Mouse (Mus musculus) layer of hippocampus, postnatal 14 days (tissue): ENCODE measurements around the gene Tubgcp6. TPM values are rescaled to one million over a fixed set of nuclear protein-coding genes. Genes with fewer than 3 reads are reported as not detected.
A peak's percentile ranks its signal among the peaks of the same experiment; 100 is the strongest.

Experiments
- DNase-seq, 2 experiments: peaks; one replicate each; pipeline ENCODE4 v3.0.0; 2021 to 2022; ENCODE audit warnings: low spot score in 2 of 2, mixed read lengths in 1 of 2
- total RNA-seq, 2 experiments: library from RNA; stranded (reverse); gene quantifications; 2 replicates each; pipeline ENCODE4 v1.2.3; 2021

Gene Tubgcp6
- total RNA-seq, 2 experiments from 2014 or later, result 28.1 to 28.9 TPM

DNA sequence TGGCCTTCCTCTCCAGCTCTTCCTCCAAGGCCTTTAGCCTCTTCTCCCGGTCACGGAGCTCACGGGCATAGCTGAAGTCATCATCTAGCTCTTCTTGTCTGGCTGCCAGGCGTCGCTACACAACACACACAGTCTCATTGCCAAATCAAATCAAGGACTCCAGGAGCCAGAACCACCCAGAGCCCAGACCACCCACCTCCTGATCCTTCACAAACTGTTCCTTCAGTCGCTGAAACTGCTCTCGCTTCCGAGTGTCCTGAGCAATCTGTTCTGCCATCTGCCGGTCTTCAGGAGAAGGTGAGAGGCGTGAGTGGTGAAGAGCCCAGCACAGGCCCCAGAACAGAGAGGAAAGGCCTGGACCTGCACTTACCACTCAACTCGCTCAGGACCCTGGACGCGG, 16.8 kb downstream of the Tubgcp6 start:
- no peak for DNase-seq

DNA sequence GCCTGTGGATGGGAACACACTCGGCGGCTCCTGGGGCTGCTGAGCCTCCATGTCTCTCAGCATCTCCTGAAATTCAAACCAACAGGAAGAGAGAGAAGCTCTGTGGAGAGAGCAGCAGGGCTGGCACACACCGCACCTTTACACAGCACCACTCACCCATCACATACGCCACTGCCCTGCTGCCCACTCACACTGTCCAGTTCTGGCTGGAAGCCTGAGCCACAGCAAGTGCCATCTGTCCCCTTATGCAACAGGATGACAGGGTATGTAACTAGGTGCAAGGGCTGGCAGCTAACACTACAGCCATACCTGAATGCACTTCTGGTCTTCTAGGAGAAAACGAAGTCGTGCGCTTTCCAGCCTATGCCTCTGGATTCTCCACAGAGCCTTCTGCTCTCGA, 18.5 kb downstream of the Tubgcp6 start:
- DNase-seq, result no peak

DNA sequence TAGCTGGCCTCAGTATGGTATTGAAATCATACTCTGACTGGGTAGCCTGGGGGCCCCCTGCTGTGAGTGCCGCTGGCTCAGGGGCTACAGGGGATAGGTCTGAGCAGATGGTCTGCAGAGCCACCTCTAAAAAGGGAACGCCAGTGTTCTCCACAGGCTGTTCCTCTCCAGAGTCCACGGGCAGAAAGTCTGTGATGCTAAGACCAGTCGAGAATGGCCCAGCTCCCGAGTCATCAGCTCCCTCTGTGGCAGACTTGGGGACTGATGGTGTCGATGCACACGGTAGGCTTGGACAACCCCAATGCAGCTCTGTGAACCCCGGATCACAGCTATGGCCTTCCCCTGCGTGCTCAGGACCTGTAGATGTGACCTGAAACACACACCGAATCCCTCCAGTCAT, 19.0 kb downstream of the Tubgcp6 start:
- no peak for DNase-seq

DNA sequence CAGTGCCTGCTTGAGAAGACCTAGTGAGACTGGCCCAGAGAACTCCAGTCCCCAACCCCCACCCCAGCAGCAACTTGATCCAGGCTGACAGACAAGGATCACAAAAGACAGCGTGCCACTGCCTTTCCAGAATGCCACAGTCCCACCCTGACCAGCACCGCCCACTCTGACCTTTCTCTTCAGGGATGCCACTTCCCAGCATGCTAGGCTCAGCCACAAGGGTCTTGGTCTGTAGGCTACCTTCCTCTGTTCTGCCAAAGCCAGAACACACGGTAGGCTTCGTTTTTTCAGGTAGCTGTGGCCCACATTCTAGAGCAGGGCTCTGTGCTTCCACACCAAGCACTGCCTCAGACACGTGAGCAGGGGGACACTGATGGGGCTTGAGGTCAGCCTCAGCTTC, 20.3 kb downstream of the Tubgcp6 start:
- no peak for DNase-seq

DNA sequence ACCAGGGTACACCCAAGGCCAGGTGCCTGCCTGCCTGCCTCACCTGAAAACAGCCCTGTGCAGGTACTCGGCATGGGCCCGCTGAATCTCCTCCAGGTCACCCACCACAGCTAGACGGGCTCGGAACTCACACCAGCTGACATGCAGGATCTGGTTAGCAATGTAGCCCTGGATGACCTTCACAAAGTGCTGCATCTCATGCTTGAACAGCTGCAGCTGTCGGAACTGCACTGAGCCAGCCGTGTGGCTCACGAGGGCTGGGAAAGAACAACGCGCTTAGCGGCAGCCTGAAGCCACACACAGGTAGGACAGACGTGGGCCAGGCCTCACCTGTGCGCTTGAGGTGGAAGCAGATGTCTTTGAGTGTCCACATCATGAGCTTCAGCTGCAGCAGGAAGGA, 22.1 kb downstream of the Tubgcp6 start:
- no peak for DNase-seq

DNA sequence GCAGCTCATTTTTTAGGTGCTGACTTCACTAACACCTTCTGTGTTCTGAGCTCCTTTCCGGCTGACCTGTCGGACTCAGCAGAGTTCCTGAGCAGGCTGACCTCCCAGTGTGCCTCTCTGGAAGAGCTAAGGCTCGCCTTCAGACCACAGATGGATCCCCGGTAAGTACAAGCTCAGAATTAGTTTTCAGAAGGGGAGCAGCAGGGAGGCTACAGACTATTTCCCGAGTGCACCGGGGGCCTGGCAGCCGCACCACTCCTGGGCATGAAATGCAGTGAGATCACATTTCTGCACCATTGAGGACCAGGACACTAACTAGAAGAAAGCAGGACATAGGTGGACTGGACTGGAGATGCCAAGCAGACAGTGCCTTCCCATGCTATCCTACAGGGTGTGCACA, 24.3 kb downstream of the Tubgcp6 start:
- DNase-seq, result no peak

DNA sequence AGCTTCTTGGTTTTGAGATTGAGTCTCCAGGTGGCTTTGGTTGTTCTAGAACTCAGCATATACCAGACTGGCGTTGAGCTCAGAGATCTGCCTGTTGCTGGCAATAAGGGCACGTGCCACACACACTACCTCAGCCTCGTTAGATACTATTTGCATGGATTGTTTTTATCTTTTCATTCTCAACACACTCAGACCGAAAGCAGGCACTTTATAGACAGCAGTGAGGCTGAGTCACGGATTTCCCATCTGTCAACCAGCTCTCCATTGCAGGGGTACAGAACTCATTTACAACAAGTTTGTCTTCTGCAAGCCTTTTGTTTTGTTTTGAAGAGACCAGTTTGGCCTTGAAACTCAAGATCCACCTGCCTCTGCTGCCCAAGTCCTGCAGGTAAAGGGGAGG, 25.5 kb downstream of the Tubgcp6 start:
- peak in 1 of 2 experiments; percentile 45 for DNase-seq

DNA sequence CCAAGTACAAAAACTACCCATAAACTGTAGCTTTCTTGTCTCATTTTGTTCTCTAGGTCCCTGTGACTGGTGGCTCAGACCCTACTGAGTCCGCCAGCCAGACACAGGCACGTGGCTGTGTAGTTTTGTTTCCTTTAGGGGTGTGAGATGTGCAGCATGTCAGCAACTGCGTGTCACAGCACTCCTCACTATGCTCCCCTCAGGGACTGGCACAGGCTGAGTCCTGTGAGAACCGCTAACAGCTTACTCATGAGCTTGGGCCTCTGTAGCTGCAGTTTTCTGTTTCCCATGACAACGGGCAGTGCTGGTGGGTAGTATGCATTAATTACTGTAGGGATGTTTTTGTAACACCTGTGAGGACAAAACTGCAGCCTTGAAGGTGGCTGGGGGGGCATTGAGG, 30.7 kb downstream of the Tubgcp6 start:
- no peak for DNase-seq

DNA sequence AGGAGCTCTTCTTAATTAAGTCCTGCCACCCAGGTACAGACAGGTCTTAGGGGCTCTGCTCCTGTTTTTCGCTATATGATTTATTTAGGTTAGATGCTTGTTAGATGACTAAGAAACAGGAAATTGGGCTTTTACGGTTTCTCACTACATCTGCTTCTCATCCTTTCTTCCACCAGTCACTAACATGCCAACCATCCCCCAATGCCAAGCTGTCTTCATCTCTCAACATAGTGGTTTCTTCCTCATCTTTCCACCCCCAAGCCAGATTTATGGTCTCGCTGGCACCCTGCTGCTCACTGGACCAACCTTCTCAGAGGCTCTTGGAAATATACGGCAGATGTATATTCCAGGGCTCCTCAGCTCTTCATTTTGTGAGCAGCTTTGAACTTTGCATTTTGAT, 32.2 kb downstream of the Tubgcp6 start:
- DNase-seq, result no peak

DNA sequence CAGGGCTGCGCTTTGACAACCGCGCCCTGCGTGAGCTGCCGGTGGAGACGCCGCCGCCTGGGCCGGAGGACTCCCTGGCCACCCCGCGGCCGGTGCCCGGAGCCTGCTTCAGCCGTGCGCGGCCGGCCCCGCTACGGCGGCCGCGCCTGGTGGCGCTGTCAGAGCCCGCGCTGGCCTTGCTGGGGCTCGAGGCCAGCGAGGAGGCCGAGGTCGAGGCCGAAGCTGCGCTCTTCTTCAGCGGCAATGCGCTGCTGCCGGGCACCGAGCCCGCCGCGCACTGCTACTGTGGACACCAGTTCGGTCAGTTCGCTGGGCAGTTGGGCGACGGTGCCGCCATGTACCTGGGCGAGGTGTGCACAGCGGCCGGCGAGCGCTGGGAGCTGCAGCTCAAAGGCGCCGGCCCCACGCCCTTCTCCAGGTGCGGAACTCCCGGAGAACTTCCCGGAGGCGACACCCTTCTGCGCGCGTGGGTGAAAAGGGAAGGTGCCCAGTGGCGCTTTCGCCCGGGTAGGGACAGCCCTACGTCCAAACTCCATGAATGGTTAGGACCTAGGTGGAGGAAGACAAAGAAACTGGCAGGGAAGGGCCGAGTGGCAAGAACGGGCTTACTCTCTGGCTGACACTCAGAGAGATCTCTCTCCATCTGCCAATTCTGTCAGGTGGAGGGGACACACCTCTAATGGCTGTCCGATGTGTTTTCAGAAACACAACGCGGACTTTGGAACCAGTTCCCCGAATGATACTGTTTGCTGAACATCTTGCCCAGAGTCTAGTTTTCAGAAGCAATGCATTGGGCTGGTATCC, 33.5 kb downstream of the Tubgcp6 start:
- DNase-seq, result no peak

DNA sequence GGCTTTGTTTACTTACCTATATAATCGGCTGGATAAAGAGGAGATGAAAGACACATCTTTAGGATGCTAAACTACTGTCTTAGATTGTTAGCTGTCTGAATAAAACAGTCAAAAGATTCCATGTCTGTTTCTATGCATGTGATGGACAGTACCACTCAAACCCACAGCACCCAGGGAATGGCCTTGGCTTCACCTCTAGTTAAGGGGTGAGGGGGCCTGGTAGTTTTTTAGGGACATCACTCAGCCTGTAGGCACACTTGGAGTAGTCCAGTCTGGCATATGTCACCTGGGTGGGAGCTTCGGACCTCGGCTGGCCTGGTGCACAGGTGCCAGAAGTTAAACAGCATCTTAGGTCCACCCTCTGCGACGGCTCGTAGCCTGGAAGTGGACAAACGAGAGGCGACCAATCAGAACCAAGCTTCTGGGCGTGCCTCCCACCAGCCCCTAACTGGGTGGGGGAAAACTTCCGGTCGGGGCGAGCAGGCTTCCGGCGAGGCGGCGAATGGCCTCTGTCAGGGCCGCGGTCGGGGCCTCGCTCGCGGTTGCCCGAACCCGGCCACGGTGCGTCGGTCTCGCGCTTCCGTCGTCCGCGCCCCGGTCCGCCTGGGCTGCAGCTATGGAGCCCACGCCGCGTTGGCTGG, 34.2 kb downstream of the Tubgcp6 start, which contains the start of gene Selenoo:
TSS of gene Selenoo (plus strand) at position 478 of the 641 bp plus-strand sequence.
- peak; percentile 87 to 91 for DNase-seq

DNA sequence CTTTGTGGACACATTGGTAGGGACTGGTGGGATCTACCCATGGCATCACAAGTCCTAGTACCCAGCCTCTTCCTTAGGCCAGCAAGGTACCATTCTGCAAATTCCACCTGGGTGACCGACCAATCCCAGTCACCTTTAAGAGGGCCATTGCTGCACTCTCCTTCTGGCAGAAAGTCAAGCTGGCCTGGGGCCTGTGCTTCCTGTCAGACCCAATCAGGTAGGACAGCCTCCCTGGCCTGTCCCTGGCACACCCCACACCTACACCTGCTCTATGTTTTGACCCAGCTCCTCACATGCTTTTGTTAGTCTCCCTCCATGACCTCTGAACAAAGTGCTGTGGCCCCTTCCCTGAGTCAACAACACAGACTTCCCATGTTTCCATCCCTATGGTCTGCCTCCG, 38.1 kb downstream of the Tubgcp6 start:
- no peak for DNase-seq

DNA sequence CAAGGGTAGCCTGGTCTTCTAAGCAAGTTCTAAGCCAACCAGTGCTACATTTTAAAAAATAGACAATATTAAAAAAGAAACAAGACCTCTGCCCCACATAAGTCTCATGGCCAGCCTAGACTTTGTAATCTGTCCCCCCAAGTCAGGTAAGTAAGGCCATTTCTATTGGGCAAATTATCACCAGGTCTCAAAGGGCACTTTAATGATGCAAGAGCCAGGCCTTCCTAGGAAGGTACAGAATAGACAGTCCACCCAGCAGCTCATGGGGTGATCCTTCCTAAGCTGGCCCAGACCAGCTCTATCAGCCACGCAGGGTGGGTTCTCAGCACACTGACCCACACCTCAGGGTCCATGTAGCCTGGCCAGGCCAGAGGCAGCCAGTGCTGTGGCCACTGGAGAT, 39.0 kb downstream of the Tubgcp6 start:
- DNase-seq, result no peak

DNA sequence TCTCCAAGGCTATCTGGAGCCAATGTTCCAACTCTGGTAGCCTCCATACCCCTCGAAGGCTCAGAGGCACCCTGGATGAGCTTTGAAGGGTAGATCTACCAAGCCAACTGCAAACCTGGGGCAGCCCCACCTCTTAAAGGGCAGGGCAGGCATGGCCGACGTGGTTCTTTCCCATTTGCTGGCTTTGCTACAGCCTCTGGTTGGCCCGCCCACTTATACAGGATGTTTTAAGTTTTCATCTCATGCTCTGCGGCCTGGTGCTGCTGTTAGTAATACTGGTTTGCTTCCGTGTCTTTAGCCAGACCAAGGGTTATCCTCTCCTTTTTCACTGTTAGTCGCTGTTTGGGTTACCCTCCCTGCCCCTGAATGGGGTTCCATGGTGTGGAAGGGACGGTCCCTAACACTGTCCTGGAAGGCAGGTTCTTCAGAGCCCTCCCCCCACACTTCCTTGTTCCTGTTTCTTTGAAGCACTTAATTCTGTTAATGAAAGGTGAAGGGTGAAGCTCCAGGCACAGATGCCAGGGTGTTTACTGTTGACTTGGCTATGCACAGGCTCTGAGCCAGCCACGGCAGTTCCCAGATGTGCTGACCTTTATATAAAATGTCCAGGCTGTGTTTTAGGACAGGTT, 44.6 kb downstream of the Tubgcp6 start:
- no peak for DNase-seq

DNA sequence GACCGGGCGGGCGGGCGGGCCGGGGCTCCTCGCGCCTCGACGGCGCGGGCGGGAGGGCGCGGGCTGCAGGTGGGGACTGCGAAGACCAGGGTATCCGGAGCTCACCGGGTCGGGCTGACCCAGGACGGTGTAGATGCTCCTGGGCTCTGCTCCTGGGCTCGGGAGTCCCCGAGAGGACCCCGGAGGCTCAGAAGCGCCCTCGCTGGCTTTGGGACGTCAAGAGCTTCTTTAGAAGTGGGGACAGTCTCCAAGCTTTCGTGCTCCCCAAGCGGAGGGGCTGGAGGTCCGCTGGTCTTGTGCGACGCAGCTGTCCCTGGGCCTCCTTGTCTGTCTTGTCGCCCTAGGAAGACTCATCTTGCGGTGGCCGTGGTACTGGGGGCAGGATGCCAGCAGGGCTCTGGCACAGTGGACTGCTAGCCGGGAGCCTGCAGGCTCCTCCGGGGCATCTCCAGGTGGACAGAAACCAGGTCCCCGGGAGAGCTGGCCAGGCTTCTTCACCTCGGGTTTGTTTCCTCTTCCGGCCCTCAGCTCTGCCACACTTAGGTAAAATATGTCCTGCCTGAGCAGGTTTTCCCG, 46.7 kb downstream of the Tubgcp6 start:
- DNase-seq, result peak; percentile 58 to 59

DNA sequence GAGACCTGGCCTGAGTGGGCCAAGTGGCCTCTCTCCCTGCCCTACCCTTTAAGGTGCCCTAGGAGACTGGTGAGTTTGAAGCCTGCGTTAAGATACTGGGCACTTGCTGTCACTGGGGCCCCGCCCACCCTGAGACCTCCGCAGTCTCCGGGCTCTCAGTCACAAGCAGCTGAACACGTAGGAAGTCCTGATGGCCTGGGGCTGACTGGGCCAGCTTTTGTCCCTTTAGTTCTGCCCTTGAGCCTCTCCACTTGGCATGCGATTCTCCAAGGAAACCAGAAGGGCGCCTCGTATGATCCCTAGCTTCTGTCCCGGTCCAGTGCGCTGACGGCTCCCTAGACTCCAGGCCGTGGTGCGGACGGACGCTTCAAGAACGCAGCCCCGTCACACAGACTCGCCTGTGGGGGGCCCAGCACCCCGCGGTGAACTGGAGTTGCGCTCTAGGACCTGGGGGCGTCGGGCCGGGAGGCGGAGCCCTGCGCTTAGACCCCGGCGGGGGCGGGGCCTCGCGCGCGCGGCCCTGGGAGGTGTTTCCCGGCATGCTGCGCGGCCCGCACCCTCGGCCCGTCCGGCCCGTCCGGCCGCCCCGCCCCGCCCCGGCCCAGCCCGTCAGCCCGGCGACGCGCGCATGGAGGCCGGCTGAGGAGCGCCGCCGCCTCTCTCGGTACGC, 47.3 kb downstream of the Tubgcp6 start:
- DNase-seq, result peak; percentile 82 to 86

DNA sequence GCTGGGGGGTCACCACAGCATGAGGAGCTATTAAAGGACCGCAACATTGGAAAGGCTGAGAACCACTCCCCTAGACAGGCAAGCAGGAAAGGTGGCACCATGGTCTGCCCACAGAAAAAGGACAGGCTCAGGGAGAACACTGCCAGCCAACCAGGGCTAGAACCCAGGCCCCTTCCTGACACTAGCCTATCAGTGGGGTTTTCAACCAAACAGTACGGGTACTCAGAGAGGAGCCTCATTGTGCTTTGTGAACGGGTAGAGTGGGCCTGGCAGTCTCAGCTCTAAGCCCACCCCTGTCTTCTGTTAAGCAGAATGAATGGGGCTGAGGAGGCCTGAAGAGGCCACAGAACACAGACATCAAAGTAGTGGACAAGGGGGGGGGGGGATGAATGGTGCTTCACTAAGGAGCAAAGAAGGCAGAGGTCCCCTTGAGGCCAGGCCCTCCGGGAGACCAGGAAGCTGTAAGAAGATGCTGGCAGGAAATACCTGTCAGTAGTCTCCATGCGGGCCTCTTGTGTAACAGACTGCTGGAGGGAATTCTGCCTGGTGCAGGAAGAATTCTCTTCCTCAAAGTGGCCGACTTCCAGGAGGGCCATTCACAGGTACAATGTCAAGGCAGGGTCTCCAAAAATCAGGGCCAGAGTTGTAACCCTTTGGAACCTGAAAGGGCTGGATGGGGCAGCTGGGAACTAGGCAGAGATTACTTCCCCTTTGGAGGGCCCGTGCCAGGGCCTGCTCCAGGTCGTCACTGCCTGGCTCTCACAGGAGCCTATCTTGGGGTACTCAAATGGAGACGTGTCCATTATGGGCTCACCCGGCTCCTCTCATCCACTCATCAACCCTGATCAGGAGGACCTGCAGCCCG, 48.1 kb downstream of the Tubgcp6 start, which contains the start of gene Trabd:
TSS of gene Trabd (plus strand) at position 512 of the 865 bp plus-strand sequence.
- DNase-seq, result peak in 1 of 2 experiments; percentile 40

DNA sequence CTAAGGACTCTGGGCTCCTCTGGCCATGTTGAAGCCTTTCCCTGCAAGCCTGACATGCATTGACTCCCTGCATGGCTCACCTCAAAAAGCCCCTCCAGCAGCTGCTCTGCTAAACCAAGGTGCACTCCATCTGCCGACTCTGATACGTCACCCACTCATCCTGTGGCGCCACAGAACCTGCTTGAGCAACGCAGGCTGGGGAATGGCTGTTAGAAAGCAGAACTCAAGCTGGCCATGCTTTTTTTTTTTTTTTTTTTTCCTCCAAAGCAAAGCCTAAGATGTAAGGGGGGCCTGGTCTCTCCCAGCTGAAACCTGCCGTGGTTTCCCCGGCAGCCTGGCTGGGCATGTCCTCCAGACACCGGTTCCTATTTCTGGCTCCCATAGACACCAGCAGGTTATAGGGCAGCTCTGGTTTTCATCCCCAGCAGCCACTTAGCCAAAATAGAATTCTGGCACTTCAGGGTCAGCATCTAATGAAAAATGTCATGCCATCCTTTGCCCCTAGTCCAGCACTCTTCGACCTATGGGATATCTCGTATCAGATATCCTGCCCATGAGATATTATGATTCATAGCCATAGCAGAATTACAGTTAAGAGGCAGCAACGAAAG, 48.8 kb downstream of the Tubgcp6 start:
- no peak for DNase-seq

DNA sequence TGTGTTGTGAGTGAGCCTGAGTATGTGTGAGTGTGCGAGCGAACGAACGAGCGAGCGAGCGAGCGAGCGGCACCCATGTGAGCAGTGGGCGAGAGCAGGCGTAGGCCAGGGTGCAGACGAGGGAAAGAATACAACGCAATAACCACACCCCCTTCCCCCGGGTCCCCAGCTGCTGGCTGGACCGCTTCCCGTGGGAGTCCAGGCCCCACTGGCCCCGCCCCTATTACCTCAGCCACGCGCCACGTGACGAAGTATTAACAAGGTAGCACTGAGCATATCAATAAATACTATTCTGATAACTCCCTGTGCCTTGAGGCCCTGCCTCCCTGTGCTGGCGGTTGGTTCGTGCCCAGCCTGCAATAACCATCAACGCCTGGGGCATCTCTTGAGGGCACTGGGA, 52.3 kb downstream of the Tubgcp6 start:
- DNase-seq, result no peak

DNA sequence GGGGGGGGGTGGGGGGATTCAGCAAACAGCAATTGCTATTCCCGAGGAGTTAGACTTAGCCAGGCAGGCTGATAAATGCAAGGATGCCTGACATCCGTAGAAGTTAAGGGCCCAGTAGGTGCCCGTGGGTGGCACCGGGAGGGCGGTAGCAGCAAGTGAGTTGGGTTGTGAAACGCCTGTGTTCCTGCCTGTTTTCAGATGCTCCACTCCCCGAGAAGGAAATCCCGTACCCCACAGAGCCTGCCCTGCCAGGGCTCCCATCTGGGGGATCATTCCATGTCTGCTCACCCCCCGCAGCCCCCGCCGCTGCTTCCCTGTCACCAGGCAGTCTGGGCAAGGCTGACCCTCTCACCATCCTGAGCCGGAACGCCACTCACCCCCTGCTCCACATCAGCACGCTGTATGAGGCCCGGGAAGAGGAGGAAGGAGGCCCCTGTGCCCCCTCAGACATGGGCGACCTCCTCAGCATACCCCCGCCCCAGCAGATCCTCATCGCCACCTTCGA, 53.5 kb downstream of the Tubgcp6 start:
- DNase-seq, result no peak
